Mouse (Mus musculus) left cerebral cortex, postnatal 14 days (tissue): ENCODE measurements at regions not wholly inside any gene's neighbourhood (a gene's known extent, or its start where the extent isn't known, plus 50 kb on each side); places are given as distances from the start of the nearest gene placed in this dataset.
A peak's percentile ranks its signal among the peaks of the same experiment; 100 is the strongest.

ENCODE experiments used
- DNase-seq, 2 experiments: peaks; one replicate each; pipeline ENCODE4 v3.0.0; 2021 to 2022; ENCODE audit warnings: low spot score in 2 of 2, mixed read lengths in 1 of 2
- intact Hi-C: fragments of 180-260 bp; cut with DNase I; formaldehyde crosslinking; loops from one replicate; pipeline ENCODE4 v1.15.1; 2025

DNA sequence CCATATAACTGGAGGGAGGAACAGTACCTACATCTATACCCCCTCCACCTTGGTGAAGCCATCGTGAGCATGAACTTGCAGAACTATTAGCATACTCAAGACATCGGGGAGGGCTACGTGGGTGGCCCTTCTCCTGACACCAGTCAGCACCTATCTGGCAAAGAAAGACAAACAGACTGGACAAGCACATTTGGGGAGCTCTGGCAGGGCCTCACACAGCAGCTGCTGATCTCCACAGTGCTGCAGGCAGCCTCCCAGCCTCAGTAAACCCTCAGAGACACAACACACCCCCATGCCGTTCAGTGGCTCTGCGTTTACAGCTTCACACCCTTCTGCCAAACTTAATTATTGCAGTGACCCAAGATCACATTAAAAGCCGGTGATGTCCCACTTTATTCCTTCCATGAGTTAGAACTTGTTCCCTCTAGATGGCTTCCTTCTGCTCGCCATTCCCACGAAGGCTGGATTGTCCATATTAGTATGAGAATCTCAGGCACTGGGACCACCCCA is 161.7 kb downstream of the Fam43a start:
- no peak for DNase-seq
- intact Hi-C loops = no loop called here

GRCm38 (mm10) chr16:30762898-30763595 is 163.5 kb downstream of the Fam43a start:
- no peak for DNase-seq
- intact Hi-C loops = no loop called here

DNA sequence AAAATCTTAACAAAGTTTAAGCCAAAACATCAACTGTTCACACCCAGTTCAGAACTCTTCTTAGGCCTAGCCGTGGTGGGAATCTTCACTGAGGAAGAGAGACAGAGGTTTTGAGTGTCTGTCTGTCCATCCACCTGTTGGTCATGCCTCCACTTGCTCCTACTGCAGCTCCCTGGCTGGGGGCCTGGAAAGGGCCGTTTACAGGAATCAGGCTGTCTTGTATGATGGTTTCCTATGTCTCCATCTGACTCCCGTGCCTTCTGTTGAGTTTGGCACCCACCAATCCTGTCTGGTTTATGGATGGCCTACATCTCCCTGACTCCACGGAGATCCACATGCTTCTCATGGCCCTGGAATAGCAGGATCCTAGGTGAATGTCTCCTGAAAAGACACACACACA is 166.1 kb downstream of the Fam43a start:
- intact Hi-C loops = no loop called here
- no peak for DNase-seq

DNA sequence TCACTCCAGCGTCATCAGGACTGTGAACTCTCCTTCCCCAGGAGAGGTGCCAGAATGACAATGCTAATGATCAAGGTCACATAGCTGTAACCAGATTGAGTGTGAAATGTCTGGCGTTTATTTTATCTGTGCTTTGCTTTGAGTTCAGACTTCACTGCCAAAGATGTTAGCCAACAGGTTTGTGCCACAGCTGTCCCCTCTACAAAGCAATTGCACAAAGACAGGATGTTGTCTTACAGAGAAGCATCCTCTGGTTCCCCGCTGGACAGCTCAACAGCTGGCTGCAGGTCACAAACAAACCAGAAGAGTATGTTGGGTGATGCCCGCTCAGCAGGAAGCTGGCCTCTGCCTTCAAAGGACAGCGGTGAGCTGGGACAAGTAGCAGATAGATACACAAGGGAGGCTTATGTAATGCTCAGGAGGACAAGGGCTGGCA is 169.5 kb downstream of the Fam43a start:
- intact Hi-C loops = no loop called here
- DNase-seq = peak in 1 of 2 experiments; percentile 18

DNA sequence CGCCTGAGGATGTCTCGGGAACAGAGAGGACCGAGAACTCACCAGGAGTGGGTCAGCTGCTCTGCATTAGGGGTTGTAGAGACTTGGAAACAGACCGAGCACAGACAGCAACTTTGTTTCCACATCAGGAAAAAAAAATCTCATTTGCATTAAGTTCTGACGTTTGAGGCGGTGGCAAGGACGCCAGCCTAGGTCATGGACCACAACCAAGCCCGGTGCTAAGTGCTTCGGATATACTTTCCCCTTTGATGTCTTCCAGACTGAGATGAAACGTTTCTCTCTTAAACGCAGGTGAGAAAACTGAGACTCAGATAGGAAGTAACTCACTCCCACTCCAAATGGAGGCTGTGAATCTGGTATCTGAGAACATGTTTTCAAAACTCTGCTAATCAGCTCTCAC is 169.9 kb downstream of the Fam43a start:
- intact Hi-C loops = no loop called here
- DNase-seq = no peak

DNA sequence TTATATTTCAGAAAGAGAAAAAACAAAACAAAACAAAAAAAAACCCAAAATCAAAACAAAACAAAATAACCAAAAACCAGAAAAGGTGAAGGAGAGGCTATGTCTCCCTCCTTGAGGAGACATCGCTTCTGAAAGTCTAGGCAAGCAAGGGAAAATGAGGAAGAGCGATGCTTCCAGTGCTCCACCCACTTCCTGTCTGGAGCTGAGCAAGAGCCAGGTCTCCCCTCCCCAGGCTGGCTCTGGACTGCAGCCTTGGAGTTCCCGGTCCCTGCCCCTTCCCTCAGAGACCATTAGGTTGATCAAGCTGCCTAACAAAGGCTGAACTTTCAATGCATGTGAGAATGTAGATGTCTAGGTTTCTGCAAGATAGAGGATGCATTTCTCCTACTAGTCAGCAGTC is 173.3 kb downstream of the Fam43a start:
- no peak for DNase-seq
- intact Hi-C loops = no loop called here

DNA sequence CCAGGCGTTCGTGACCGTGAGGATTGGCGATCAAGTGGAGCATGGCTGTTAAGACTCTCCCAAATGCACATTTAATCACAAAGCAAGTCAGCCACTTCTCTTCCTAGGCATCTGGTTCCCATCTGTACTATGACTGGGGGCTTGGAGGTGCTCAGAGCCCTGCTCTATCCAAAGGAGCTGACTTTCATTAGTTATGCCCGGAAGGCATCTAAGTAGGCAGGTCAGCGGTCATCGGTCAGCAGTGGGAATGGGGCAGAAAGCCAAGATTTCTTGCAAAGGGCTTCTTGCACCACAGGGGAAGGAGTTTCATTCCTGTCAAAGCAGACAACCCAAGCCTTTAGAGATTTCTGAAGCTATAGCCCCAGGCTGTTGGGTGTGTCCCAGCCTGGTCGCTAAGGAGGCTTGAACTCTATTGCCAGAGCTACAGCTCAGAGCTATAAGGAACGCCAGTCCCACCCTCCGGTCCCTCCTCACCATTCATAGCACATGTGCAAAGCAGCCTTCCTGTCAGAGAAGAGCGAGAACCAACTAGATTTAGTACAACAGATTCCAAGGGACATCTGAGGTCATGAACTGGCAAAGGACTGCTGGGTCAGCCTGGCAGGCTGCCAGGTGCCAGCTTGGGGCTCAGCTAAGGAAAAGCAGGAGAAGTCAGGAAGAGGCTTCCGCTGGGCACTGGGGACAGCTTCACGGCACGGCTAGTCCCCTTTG is 175.6 kb downstream of the Fam43a start:
- intact Hi-C loops = no loop called here
- DNase-seq = no peak

- intact Hi-C loops = no loop called here
Measured at GRCm38 (mm10) chr16:30775740-30776700, 176.5 kb downstream of the Fam43a start.

DNA sequence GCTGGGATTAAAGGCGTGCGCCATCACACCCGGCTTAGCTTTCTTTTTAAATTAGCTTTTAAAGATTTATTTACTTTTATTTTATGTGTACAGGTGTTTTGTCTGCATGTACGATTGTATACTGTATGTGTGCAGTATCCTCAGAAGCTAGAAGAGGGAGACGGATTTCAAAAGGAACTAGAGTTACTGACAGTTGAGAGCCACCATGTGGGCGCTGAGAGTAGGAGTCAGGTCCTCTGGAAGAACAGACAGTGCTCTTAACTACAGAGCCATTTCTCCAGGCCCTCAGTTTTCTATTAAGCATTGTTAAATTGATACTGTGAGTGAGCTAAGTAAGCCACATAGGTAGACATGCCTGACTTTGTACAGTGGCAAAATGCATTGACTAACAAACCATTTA is 177.9 kb downstream of the Fam43a start:
- intact Hi-C loops = no loop called here
- no peak for DNase-seq

More at GRCm38 (mm10) chr16:30775740-30776700, 176.5 kb downstream of the Fam43a start:
- DNase-seq = no peak

DNA sequence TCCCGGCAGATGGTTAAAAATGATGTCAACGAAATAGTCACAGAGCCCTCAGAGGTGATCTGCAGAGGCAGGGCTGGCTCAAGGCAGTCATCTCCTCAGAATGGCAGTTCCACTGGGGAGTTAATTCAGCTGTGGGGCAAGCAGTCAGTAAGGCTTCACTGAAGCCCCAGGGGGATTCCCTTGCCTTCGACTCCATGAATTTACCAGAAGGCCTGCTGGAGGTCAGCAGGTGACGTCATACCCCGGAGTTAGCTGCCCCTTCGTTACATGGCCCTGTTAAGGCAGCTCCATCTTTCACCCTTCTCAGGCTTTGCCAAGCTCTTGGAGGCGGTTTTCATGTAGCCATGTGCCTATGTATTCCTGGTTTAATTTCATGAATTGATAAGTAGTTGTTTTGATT is 178.6 kb downstream of the Fam43a start:
- DNase-seq = no peak
- intact Hi-C loops = no loop called here

- intact Hi-C loops = no loop called here
- no peak for DNase-seq
Measured at GRCm38 (mm10) chr16:30778945-30779344, 179.4 kb downstream of the Fam43a start.

GRCm38 (mm10) chr16:30784261-30784660 is 184.7 kb downstream of the Fam43a start:
- intact Hi-C loops = loop anchor here (10.0 kb wide), 1 partner anchor 179 kb away; no protein-coding TSS in a partner anchor
- no peak for DNase-seq

GRCm38 (mm10) chr16:30784949-30785348 is 185.4 kb downstream of the Fam43a start:
- intact Hi-C loops = loop anchor here (10.0 kb wide), 1 partner anchor 180 kb away; no protein-coding TSS in a partner anchor
- no peak for DNase-seq

DNA sequence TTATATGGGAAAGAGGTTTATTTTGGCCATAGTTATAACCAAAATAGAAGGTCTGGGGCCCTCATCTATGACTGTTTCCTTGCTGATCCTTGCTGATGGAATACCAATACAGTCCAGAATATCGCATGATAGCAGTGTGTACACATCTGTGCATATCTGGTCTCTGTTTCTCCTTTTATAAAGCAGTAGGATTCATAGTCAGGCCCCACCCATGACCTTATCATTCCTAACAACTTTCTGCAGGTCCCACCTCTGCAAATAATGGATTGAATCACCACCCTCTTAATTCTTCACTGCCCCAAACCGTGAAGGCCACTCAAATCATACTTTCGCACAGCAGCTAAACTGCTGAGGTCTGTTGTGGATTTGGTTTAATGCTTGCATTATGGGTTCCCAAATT is 186.5 kb downstream of the Fam43a start:
- DNase-seq = no peak
- intact Hi-C loops = loop anchor here (10.0 kb wide), 1 partner anchor 181 kb away; no protein-coding TSS in a partner anchor

DNA sequence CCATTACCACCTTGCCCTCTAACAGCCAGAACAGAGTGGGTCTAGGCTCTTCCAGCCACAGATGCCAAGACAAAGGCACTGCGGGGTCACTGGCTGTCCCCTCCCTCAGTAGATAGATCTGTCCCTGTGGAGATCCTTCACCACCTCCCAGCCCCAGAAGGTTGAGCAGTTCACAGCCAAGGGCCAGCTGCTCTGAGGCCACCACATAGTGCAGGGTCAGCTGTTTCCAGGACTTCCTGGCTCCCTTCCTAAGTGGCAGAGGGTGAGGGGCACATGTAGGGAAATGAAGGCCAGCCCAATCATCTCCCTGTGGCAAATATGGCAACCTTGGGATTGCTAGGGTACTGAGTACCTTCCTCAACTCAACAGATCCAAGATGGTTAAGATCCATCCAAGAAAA is 187.8 kb downstream of the Fam43a start:
- intact Hi-C loops = loop anchor here (10.0 kb wide), 1 partner anchor 183 kb away; no protein-coding TSS in a partner anchor
- DNase-seq = no peak

- no peak for DNase-seq
- intact Hi-C loops = loop anchor here (10.0 kb wide), 1 partner anchor 184 kb away; no protein-coding TSS in a partner anchor
Measured at GRCm38 (mm10) chr16:30788321-30788781, 188.8 kb downstream of the Fam43a start.

GRCm38 (mm10) chr16:30788944-30789781 is 189.6 kb downstream of the Fam43a start:
- DNase-seq = no peak
- intact Hi-C loops = loop anchor here (10.0 kb wide), 1 partner anchor 184 kb away; no protein-coding TSS in a partner anchor

GRCm38 (mm10) chr16:30790036-30790435 is 190.5 kb downstream of the Fam43a start:
- DNase-seq = no peak
- intact Hi-C loops = no loop called here
